Mouse (Mus musculus) heart, postnatal 0 days (tissue): ENCODE measurements around the gene Mybpc1.
"Not testable (repeated sequence)": the region's sequence is repeated elsewhere in the genome, so short reads cannot be mapped to it uniquely, and the experiment has no call there.

ENCODE experiments used
- CTCF ChIP-seq: IDR thresholded peaks from 2 replicates; pipeline ENCODE4 v1.5.1; 2016; ENCODE audit warnings: antibody characterized with exemption, control low read depth, low read depth
- EP300 ChIP-seq: IDR thresholded peaks from 2 replicates; pipeline ENCODE4 v1.6.1; 2016; ENCODE audit warnings: antibody characterized with exemption, low read depth

GRCm38 (mm10) chr10:88482866-88483265, 122.1 kb downstream of the Mybpc1 start:
- not testable (repeated sequence) for TF ChIP-seq CTCF, EP300
